Mouse (Mus musculus) lung, adult 2 months (tissue): ENCODE results near the gene Cep295nl.

Experiments
- CTCF ChIP-seq: fragments of 200-500 bp; IDR thresholded peaks from 2 replicates; pipeline ENCODE4 v1.5.1; 2011; ENCODE audit warnings: mild to moderate bottlenecking, low read length, control low read depth; ENCODE audit not compliant: insufficient read depth
- POLR2A ChIP-seq: fragments of 200-500 bp; IDR thresholded peaks from 2 replicates; pipeline ENCODE4 v1.6.1; 2011; ENCODE audit warnings: low read depth, mild to moderate bottlenecking, control low read depth, low read length, borderline replicate concordance; ENCODE audit errors: extremely low read depth

- TF ChIP-seq POLR2A (peak; percentile 77; the same call in 1 of the 2 replicates), CTCF (no peak)
Measured at GRCm38 (mm10) chr11:118360491-118360890, 18.2 kb upstream of the Cep295nl start.
